Mouse (Mus musculus) megakaryocyte, embryonic 14.5 days (primary cell): ENCODE data around the gene Hoxc9.

ENCODE experiments used
- FLI1 ChIP-seq: IDR thresholded peaks from 2 replicates; pipeline ENCODE4 v1.6.1; 2012; ENCODE audit warnings: low read length, inconsistent platforms, mixed read lengths
- GATA1 ChIP-seq: IDR thresholded peaks from 3 replicates; pipeline ENCODE4 v1.6.1; 2012; ENCODE audit warnings: mixed read lengths, low read length, inconsistent platforms, borderline replicate concordance

- no peak for TF ChIP-seq FLI1
- TF ChIP-seq GATA1 = no peak
Observed at GRCm38 (mm10) chr15:103000501-103000901, 24.3 kb downstream of the Hoxc9 start.
